Mouse (Mus musculus) forebrain, embryonic 16.5 days (tissue): ENCODE measurements around the gene A730009L09Rik. TPM values are rescaled to one million over a fixed set of nuclear protein-coding genes. Genes with fewer than 3 reads are reported as not detected.

Experiments used
- ATAC-seq: fragments of 200-750 bp; cut with Nextera tagmentation; 2 replicates; pipeline ENCODE4 v1.8.0; 2017; ENCODE audit warnings: mild to moderate bottlenecking, moderate library complexity
- H3K27ac ChIP-seq: fragments of 300-500 bp; sonication (generic); 2 replicates; pipeline ENCODE4 v1.5.1; 2014; ENCODE audit warnings: low read length, control low read depth
- H3K27me3 ChIP-seq: fragments of 300-500 bp; sonication (generic); replicated peaks from 2 replicates; pipeline ENCODE4 v1.6.1; 2014; ENCODE audit warnings: low read length; ENCODE audit not compliant: control insufficient read depth, insufficient read depth
- H3K36me3 ChIP-seq: fragments of 300-500 bp; sonication (generic); 2 replicates; pipeline ENCODE4 v1.6.1; 2014; ENCODE audit not compliant: control insufficient read depth, insufficient read depth
- H3K4me1 ChIP-seq: fragments of 300-500 bp; sonication (generic); replicated peaks from 2 replicates; pipeline ENCODE4 v1.6.1; 2014; ENCODE audit warnings: low read length; ENCODE audit not compliant: control insufficient read depth, insufficient read depth
- H3K4me2 ChIP-seq: fragments of 300-500 bp; sonication (generic); 2 replicates; pipeline ENCODE4 v1.6.1; 2014; ENCODE audit warnings: mild to moderate bottlenecking, low read length, control low read depth
- H3K4me3 ChIP-seq: fragments of 300-500 bp; sonication (generic); replicated peaks from 2 replicates; pipeline ENCODE4 v1.5.1; 2014; ENCODE audit warnings: mild to moderate bottlenecking, low read length, control low read depth
- H3K9ac ChIP-seq: fragments of 300-500 bp; sonication (generic); replicated peaks from 2 replicates; pipeline ENCODE4 v1.6.1; 2014; ENCODE audit warnings: low read depth, low read length, control low read depth
- H3K9me3 ChIP-seq: fragments of 300-500 bp; sonication (generic); 2 replicates; pipeline ENCODE4 v1.6.1; 2016; ENCODE audit warnings: low read length; ENCODE audit not compliant: control insufficient read depth
- WGBS: fragments of 180-500 bp; shearing (Covaris S2); extraction: QIAGEN DNeasy Blood & Tissue Kit; methylation state at CpG from one replicate; pipeline ENCODE4 v1.1.7; 2014; 5-methylcytosine and 5-hydroxymethylcytosine counted together
- polyA plus RNA-seq: library from polyadenylated mRNA; unstranded; fragments of >200 nt; fragmentation: Nextera tagmentation; extraction: Ambion mirVana; gene quantifications from 2 replicates; pipeline ENCODE4 v1.2.1, GENCODE M21; 2015

The A730009L09Rik gene
- polyA plus RNA-seq, 1 experiment from 2014 or later = not detected

GRCm38 (mm10) chr16:84494818-84495217, 20.1 kb upstream of the A730009L09Rik start:
- H3K36me3 ChIP-seq = no peaks in the 10 kb centered on the region
- H3K9ac ChIP-seq = no peak overlapping the region
- ATAC-seq = no peak
- 0 out of 2 replicates have a peak, but pooled peaks cover 2% of the 10 kb centered on the region for H3K4me1 ChIP-seq
- no peak overlapping the region for H3K27ac ChIP-seq
- H3K9me3 ChIP-seq = no peaks in the 10 kb centered on the region
- H3K4me3 ChIP-seq = no peak overlapping the region
- peak overlapping the region; percentile 30; the same call in 1 of the 2 replicates for H3K4me2 ChIP-seq
- no peaks in the 10 kb centered on the region for H3K27me3 ChIP-seq
- WGBS = 58% methylated on average over 3 of the region's 3 CpGs

GRCm38 (mm10) chr16:84495438-84495837, 19.5 kb upstream of the A730009L09Rik start:
- H3K4me2 ChIP-seq = peak overlapping the region; percentile 30; the same call in 1 of the 2 replicates
- no peak overlapping the region for H3K4me3 ChIP-seq
- H3K27me3 ChIP-seq = no peaks in the 10 kb centered on the region
- H3K9me3 ChIP-seq = no peaks in the 10 kb centered on the region
- H3K4me1 ChIP-seq = 0 out of 2 replicates have a peak, but pooled peaks cover 2% of the 10 kb centered on the region
- H3K27ac ChIP-seq = no peak overlapping the region
- 27% methylated on average over 2 of the region's 2 CpGs for WGBS
- H3K36me3 ChIP-seq = no peaks in the 10 kb centered on the region
- no peak overlapping the region for H3K9ac ChIP-seq
- ATAC-seq = peak; percentile 59; the same call in 1 of the 2 replicates

GRCm38 (mm10) chr16:84507681-84508080, 7.2 kb upstream of the A730009L09Rik start:
- H3K9me3 ChIP-seq = no peaks in the 10 kb centered on the region
- no peaks in the 10 kb centered on the region for H3K36me3 ChIP-seq
- H3K27me3 ChIP-seq = no peaks in the 10 kb centered on the region
- 29% methylated on average over 4 of the region's 4 CpGs for WGBS
- H3K4me3 ChIP-seq = no peak overlapping the region
- no peak overlapping the region for H3K4me2 ChIP-seq
- ATAC-seq = no peak
- no peak overlapping the region for H3K27ac ChIP-seq
- H3K4me1 ChIP-seq = no peaks in the 10 kb centered on the region
- no peak overlapping the region for H3K9ac ChIP-seq

GRCm38 (mm10) chr16:84521975-84522635, 7.2 kb downstream of the A730009L09Rik start:
- no peak overlapping the region for H3K27ac ChIP-seq
- no peak overlapping the region for H3K9ac ChIP-seq
- no peaks in the 10 kb centered on the region for H3K9me3 ChIP-seq
- no peaks in the 10 kb centered on the region for H3K27me3 ChIP-seq
- H3K4me1 ChIP-seq = no peaks in the 10 kb centered on the region
- no peaks in the 10 kb centered on the region for H3K36me3 ChIP-seq
- 92% methylated on average over 11 of the region's 11 CpGs for WGBS
- H3K4me2 ChIP-seq = no peak overlapping the region
- no peak overlapping the region for H3K4me3 ChIP-seq
- no peak for ATAC-seq

GRCm38 (mm10) chr16:84523061-84523460, 8.1 kb downstream of the A730009L09Rik start:
- no peaks in the 10 kb centered on the region for H3K4me1 ChIP-seq
- no peak overlapping the region for H3K9ac ChIP-seq
- H3K27me3 ChIP-seq = no peaks in the 10 kb centered on the region
- H3K27ac ChIP-seq = no peak overlapping the region
- 84% methylated on average over 5 of the region's 5 CpGs for WGBS
- H3K4me2 ChIP-seq = no peak overlapping the region
- no peaks in the 10 kb centered on the region for H3K9me3 ChIP-seq
- no peak for ATAC-seq
- no peak overlapping the region for H3K4me3 ChIP-seq
- no peaks in the 10 kb centered on the region for H3K36me3 ChIP-seq

- Histone ChIP-seq H3K4me1 (no peaks in the 10 kb centered on the region), H3K27ac (no peak overlapping the region), H3K4me3 (no peak overlapping the region), H3K27me3 (no peaks in the 10 kb centered on the region), H3K9ac (no peak overlapping the region), H3K36me3 (no peaks in the 10 kb centered on the region), H3K4me2 (no peak overlapping the region), H3K9me3 (no peaks in the 10 kb centered on the region)
- WGBS = 64% methylated on average over 11 of the region's 11 CpGs
- no peak for ATAC-seq
Observed at GRCm38 (mm10) chr16:84527375-84527774, 12.5 kb downstream of the A730009L09Rik start.

GRCm38 (mm10) chr16:84532803-84533202, 17.9 kb downstream of the A730009L09Rik start:
- no peak overlapping the region for H3K27ac ChIP-seq
- 93% methylated on average over 3 of the region's 3 CpGs for WGBS
- no peaks in the 10 kb centered on the region for H3K9me3 ChIP-seq
- H3K36me3 ChIP-seq = no peaks in the 10 kb centered on the region
- H3K4me1 ChIP-seq = no peaks in the 10 kb centered on the region
- no peak overlapping the region for H3K4me2 ChIP-seq
- no peak overlapping the region for H3K4me3 ChIP-seq
- H3K27me3 ChIP-seq = no peaks in the 10 kb centered on the region
- H3K9ac ChIP-seq = no peak overlapping the region
- ATAC-seq = no peak

- Histone ChIP-seq H3K9me3 (no peaks in the 10 kb centered on the region), H3K9ac (no peak overlapping the region), H3K4me1 (no peaks in the 10 kb centered on the region), H3K4me3 (no peak overlapping the region), H3K4me2 (no peak overlapping the region), H3K27ac (no peak overlapping the region), H3K36me3 (no peaks in the 10 kb centered on the region), H3K27me3 (no peaks in the 10 kb centered on the region)
- no peak for ATAC-seq
- 90% methylated on average over 4 of the region's 4 CpGs for WGBS
Observed at GRCm38 (mm10) chr16:84546059-84546458, 31.1 kb downstream of the A730009L09Rik start.

GRCm38 (mm10) chr16:84549122-84549521, 34.2 kb downstream of the A730009L09Rik start:
- H3K36me3 ChIP-seq = no peaks in the 10 kb centered on the region
- no peaks in the 10 kb centered on the region for H3K27me3 ChIP-seq
- H3K27ac ChIP-seq = no peak overlapping the region
- no peaks in the 10 kb centered on the region for H3K4me1 ChIP-seq
- WGBS = 68% methylated on average over 9 of the region's 9 CpGs
- no peak for ATAC-seq
- H3K9ac ChIP-seq = no peak overlapping the region
- H3K9me3 ChIP-seq = no peaks in the 10 kb centered on the region
- no peak overlapping the region for H3K4me3 ChIP-seq
- H3K4me2 ChIP-seq = no peak overlapping the region
